9 mouse cellular contexts compared by ENCODE assay signal in the genomic region with DNA sequence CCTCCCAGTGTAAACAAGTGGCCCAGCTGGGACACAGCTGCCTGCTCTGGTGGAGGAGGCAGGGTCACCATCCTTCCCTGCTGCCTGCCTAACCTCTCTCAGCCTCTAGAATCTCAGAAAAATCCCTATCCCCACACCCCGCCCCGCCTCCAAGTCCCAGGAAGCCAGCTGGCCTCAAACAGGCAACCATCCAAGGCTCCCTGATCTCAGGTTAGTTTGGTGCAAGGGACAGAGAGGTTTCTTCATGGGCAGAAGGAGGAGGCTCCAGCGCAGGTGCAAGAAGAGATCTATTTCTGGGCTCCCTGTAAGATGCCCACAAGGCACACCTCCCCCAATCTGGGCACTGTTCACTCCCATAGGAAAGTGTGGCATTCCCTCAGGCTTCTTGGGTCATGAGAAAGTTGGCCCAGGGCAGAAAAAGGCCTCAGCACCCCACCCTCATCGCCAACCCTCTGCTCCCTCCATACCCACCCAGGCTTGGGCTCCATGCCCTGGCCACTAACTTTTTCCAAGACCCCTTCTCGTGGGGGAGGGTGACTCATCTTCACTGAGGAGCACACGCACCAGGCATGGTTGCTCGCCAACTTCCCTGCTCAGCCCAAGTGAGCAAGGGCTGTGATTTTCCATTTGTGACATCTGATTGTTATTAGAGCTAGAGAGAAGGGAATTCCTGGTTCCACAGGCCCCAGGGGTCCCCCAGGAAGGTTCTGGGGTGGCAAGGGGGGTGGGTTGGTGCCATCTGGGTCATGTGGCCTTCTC. TPM values are rescaled to one million over a fixed set of nuclear protein-coding genes. Genes with fewer than 3 reads are reported as not detected.
A peak's percentile ranks its signal among the peaks of the same experiment; 100 is the strongest.
DNase-seq lines count a peak whose midpoint lies in the region; ATAC-seq and TF ChIP-seq lines count a peak whose summit lies in the region.
"Had no signal": no experiment of that assay in that cellular context is flagged by ENCODE, and none has a peak within 500 bp of the region (broad histone marks: within the 10 kb centered on the region; RNA-seq: fewer than 3 reads in every experiment).

No protein-coding gene starts in this region.

- no peak overlapping the region for H3K4me3 ChIP-seq in embryonic facial prominence, embryonic 13.5 days
- no peak overlapping the region for H3K4me3 ChIP-seq in limb, embryonic 14.5 days (replicated peaks; ENCODE audit: low read length)
- no peak overlapping the region for H3K4me3 ChIP-seq in forebrain, embryonic 10.5 days
- H3K4me3 ChIP-seq in neural tube, embryonic 15.5 days (replicated peaks): no peak overlapping the region
- H3K4me3 ChIP-seq: liver, embryonic 15.5 days had no signal

- no peak overlapping the region for H3K9ac ChIP-seq in embryonic facial prominence, embryonic 13.5 days
- H3K9ac ChIP-seq in limb, embryonic 14.5 days (ENCODE audit: low read depth, low read length, severe bottlenecking): no peak overlapping the region
- no peak overlapping the region for H3K9ac ChIP-seq in neural tube, embryonic 15.5 days (replicated peaks)
- H3K9ac ChIP-seq: liver, embryonic 15.5 days had no signal

- H3K9me3 ChIP-seq in embryonic facial prominence, embryonic 13.5 days: no peaks in the 10 kb centered on the region
- no peaks in the 10 kb centered on the region for H3K9me3 ChIP-seq in limb, embryonic 14.5 days (ENCODE audit: control insufficient read depth, low read length)
- no peaks in the 10 kb centered on the region for H3K9me3 ChIP-seq in forebrain, embryonic 10.5 days
- no peaks in the 10 kb centered on the region for H3K9me3 ChIP-seq in neural tube, embryonic 15.5 days (replicated peaks)
- H3K9me3 ChIP-seq: liver, embryonic 15.5 days had no signal

- 54% methylated on average over 7 of the region's 7 CpGs for WGBS in embryonic facial prominence, embryonic 13.5 days
- WGBS in limb, embryonic 14.5 days: 63% methylated on average over 7 of the region's 7 CpGs
- WGBS in forebrain, embryonic 10.5 days: 73% methylated on average over 7 of the region's 7 CpGs
- 65% methylated on average over 7 of the region's 7 CpGs for WGBS in neural tube, embryonic 15.5 days

- H3K27me3 ChIP-seq in embryonic facial prominence, embryonic 13.5 days: no peaks in the 10 kb centered on the region
- H3K27me3 ChIP-seq in limb, embryonic 14.5 days (ENCODE audit: control insufficient read depth, insufficient read depth, low read length): no peaks in the 10 kb centered on the region
- H3K27me3 ChIP-seq in forebrain, embryonic 10.5 days (ENCODE audit: poor library complexity, severe bottlenecking): 0 out of 2 replicates have a peak, but pooled peaks cover 4% of the 10 kb centered on the region
- no peaks in the 10 kb centered on the region for H3K27me3 ChIP-seq in neural tube, embryonic 15.5 days (replicated peaks)
- H3K27me3 ChIP-seq: liver, embryonic 15.5 days had no signal

- TF ChIP-seq POLR2A in limb, embryonic 14.5 days (IDR thresholded peaks at IDR 0.05; ENCODE audit: borderline replicate concordance, extremely low read depth, insufficient read depth, insufficient read length): no peak

- H3K4me1 ChIP-seq in embryonic facial prominence, embryonic 13.5 days: peaks cover 36% of the 10 kb centered on the region
- H3K4me1 ChIP-seq in limb, embryonic 14.5 days (ENCODE audit: control insufficient read depth, insufficient read depth, low read length): peaks cover 26% of the 10 kb centered on the region
- H3K4me1 ChIP-seq in forebrain, embryonic 10.5 days: peaks cover 36% of the 10 kb centered on the region
- H3K4me1 ChIP-seq in neural tube, embryonic 15.5 days: peaks cover 10% of the 10 kb centered on the region

- DNase-seq in urinary bladder, postnatal 14 days (ENCODE audit: low spot score): peak; percentile 36
- no peak for DNase-seq in urinary bladder, postnatal 10 days (ENCODE audit: low spot score)
- DNase-seq in limb, embryonic 14.5 days (ENCODE audit: low spot score): peak; percentile 59
- no peak for DNase-seq in forebrain, embryonic 10.5 days (ENCODE audit: extremely low spot score, low spot score)

- no peak for ATAC-seq in embryonic facial prominence, embryonic 13.5 days (ENCODE audit: insufficient number of reproducible peaks, insufficient read depth, low FRiP score, low TSS enrichment, low read depth)
- ATAC-seq in limb, embryonic 14.5 days (ENCODE audit: low FRiP score, low read depth): no peak
- no peak for ATAC-seq in neural tube, embryonic 15.5 days (ENCODE audit: low FRiP score)
- ATAC-seq in granulocyte monocyte progenitor cell, adult 5-6 weeks (replicated peaks; ENCODE audit: poor library complexity, severe bottlenecking): no peak

- no peak overlapping the region for H3K4me2 ChIP-seq in embryonic facial prominence, embryonic 13.5 days
- H3K4me2 ChIP-seq in limb, embryonic 14.5 days (replicated peaks; ENCODE audit: low read depth, low read length, severe bottlenecking): no peak overlapping the region
- no peak overlapping the region for H3K4me2 ChIP-seq in neural tube, embryonic 15.5 days
- H3K4me2 ChIP-seq: liver, embryonic 15.5 days had no signal

- H3K36me3 ChIP-seq in embryonic facial prominence, embryonic 13.5 days: no peaks in the 10 kb centered on the region
- no peaks in the 10 kb centered on the region for H3K36me3 ChIP-seq in limb, embryonic 14.5 days (ENCODE audit: control insufficient read depth, insufficient read depth, low read length)
- H3K36me3 ChIP-seq in forebrain, embryonic 10.5 days (replicated peaks): no peaks in the 10 kb centered on the region
- H3K36me3 ChIP-seq in neural tube, embryonic 15.5 days: no peaks in the 10 kb centered on the region
- H3K36me3 ChIP-seq: liver, embryonic 15.5 days had no signal

- H3K27ac ChIP-seq in embryonic facial prominence, embryonic 13.5 days: peak overlapping the region; percentile 76
- H3K27ac ChIP-seq in limb, embryonic 14.5 days (replicated peaks; ENCODE audit: low read depth, low read length): no peak overlapping the region
- H3K27ac ChIP-seq in forebrain, embryonic 10.5 days: no peak overlapping the region
- H3K27ac ChIP-seq in neural tube, embryonic 15.5 days (replicated peaks): no peak overlapping the region
- H3K27ac ChIP-seq: liver, embryonic 15.5 days had no signal

RNA-seq across cellular contexts. Expression of gene Mrgprf, which starts 0.9 kb away (rescaled TPM):
- polyA plus RNA-seq in embryonic facial prominence, embryonic 13.5 days (2015; fragmentation: Nextera tagmentation; extraction: Ambion mirVana): 1.5 and 3.4 TPM in 2 replicates
- 8.4 and 10.8 TPM in 2 replicates for polyA plus RNA-seq in limb, embryonic 14.5 days (2012; rRNA removed)
- polyA plus RNA-seq in limb, embryonic 14.5 days (2014; fragmentation: Nextera tagmentation; extraction: Ambion mirVana): 6.0 and 7.0 TPM in 2 replicates
- polyA plus RNA-seq in forebrain, embryonic 10.5 days (2016; fragmentation: Nextera tagmentation; extraction: Ambion mirVana): 0.07 and 0.09 TPM in 2 replicates
- 1.7 and 2.2 TPM in 2 replicates for polyA plus RNA-seq in neural tube, embryonic 15.5 days (2015; fragmentation: Nextera tagmentation; extraction: Ambion mirVana)
- total RNA-seq in granulocyte monocyte progenitor cell, adult 5-6 weeks (2014; fragmentation: Nextera tagmentation): not detected in 2 replicates
- total RNA-seq in granulocyte monocyte progenitor cell, adult 5-6 weeks (2017): not detected in 2 replicates

RNA-seq across cellular contexts. Expression of gene Mrgprd, which starts 14.9 kb away (rescaled TPM):
- not detected in 2 replicates for polyA plus RNA-seq in embryonic facial prominence, embryonic 13.5 days (2015; fragmentation: Nextera tagmentation; extraction: Ambion mirVana)
- polyA plus RNA-seq in limb, embryonic 14.5 days (2012; rRNA removed): not detected in 2 replicates
- not detected in 2 replicates for polyA plus RNA-seq in limb, embryonic 14.5 days (2014; fragmentation: Nextera tagmentation; extraction: Ambion mirVana)
- polyA plus RNA-seq in forebrain, embryonic 10.5 days (2016; fragmentation: Nextera tagmentation; extraction: Ambion mirVana): not detected in 2 replicates
- polyA plus RNA-seq in neural tube, embryonic 15.5 days (2015; fragmentation: Nextera tagmentation; extraction: Ambion mirVana): 0.44 and 0.61 TPM in 2 replicates
- total RNA-seq in granulocyte monocyte progenitor cell, adult 5-6 weeks (2014; fragmentation: Nextera tagmentation): not detected in 2 replicates
- total RNA-seq in granulocyte monocyte progenitor cell, adult 5-6 weeks (2017): not detected in 2 replicates
- polyA plus RNA-seq: heart, embryonic 14.5 days; liver, embryonic 15.5 days had no signal

RNA-seq across cellular contexts. Expression of gene Tpcn2, which starts 15.9 kb away (rescaled TPM):
- polyA plus RNA-seq in embryonic facial prominence, embryonic 13.5 days (2015; fragmentation: Nextera tagmentation; extraction: Ambion mirVana): 13.6 and 14.7 TPM in 2 replicates
- polyA plus RNA-seq in limb, embryonic 14.5 days (2012; rRNA removed): 44.0 and 59.1 TPM in 2 replicates
- 4.7 and 5.1 TPM in 2 replicates for polyA plus RNA-seq in limb, embryonic 14.5 days (2014; fragmentation: Nextera tagmentation; extraction: Ambion mirVana)
- 5.1 and 5.9 TPM in 2 replicates for polyA plus RNA-seq in forebrain, embryonic 10.5 days (2016; fragmentation: Nextera tagmentation; extraction: Ambion mirVana)
- 3.2 and 4.8 TPM in 2 replicates for polyA plus RNA-seq in neural tube, embryonic 15.5 days (2015; fragmentation: Nextera tagmentation; extraction: Ambion mirVana)
- total RNA-seq in granulocyte monocyte progenitor cell, adult 5-6 weeks (2014; fragmentation: Nextera tagmentation): 4.8 and 7.9 TPM in 2 replicates
- total RNA-seq in granulocyte monocyte progenitor cell, adult 5-6 weeks (2017): 3.4 and 3.6 TPM in 2 replicates

Comparison
In these comparisons a context has a peak if more than half of its experiments do, and no peak if none do; other contexts are left out.
1. DNase-seq: peak in urinary bladder, postnatal 14 days (single experiment) and limb, embryonic 14.5 days (single experiment); none in urinary bladder, postnatal 10 days (single experiment) and forebrain, embryonic 10.5 days (single experiment).